Mouse (Mus musculus) spleen, adult 12 weeks (tissue): ENCODE measurements around the gene Olfr1265.

Experiments used
- DNase-seq: peaks from one replicate; pipeline ENCODE4 v3.0.0; 2022; ENCODE audit warnings: low spot score

The Olfr1265 gene

GRCm38 (mm10) chr2:90035037-90035436 lies at the start of gene Olfr1265:
Gene Olfr1265, plus strand, starts transcription at chr2:90035337.
- DNase-seq = no peak

GRCm38 (mm10) chr2:89990921-89991320 lies 44.2 kb upstream of the Olfr1265 start, which contains the start of gene Olfr1261:
Gene Olfr1261, plus strand, starts transcription at chr2:89991221.
- DNase-seq = no peak

- DNase-seq = no peak
Measured at GRCm38 (mm10) chr2:89999845-90000244, 35.3 kb upstream of the Olfr1265 start, which contains the start of gene Olfr1262. Gene Olfr1262, plus strand, starts transcription at chr2:90000145.

GRCm38 (mm10) chr2:90011831-90012230 lies 23.3 kb upstream of the Olfr1265 start, which contains the start of gene Olfr1263:
Gene Olfr1263, plus strand, starts transcription at chr2:90012131.
- DNase-seq = no peak

- no peak for DNase-seq
Measured at GRCm38 (mm10) chr2:90025477-90025876, 9.7 kb upstream of the Olfr1265 start, which contains the start of gene Olfr1264. Gene Olfr1264, minus strand, starts transcription at chr2:90025577.

- DNase-seq = no peak
Measured at GRCm38 (mm10) chr2:90063494-90063893, 28.4 kb downstream of the Olfr1265 start, which contains the start of gene Olfr140. Gene Olfr140, minus strand, starts transcription at chr2:90063594.

GRCm38 (mm10) chr2:90070065-90070464 lies 34.9 kb downstream of the Olfr1265 start:
- DNase-seq = no peak
